Mouse (Mus musculus) neural tube, embryonic 15.5 days (tissue): ENCODE measurements around the gene Rdh12. TPM values are rescaled to one million over a fixed set of nuclear protein-coding genes. Genes with fewer than 3 reads are reported as not detected.

Experiments
- ATAC-seq: fragments of 200-750 bp; cut with Nextera tagmentation; 2 replicates; pipeline ENCODE4 v1.8.0; 2017; ENCODE audit warnings: mild to moderate bottlenecking, moderate TSS enrichment, moderate library complexity; ENCODE audit not compliant: low FRiP score
- H3K27ac ChIP-seq: fragments of 300-500 bp; sonication (generic); replicated peaks from 2 replicates; pipeline ENCODE4 v1.5.1; 2015; ENCODE audit warnings: mild to moderate bottlenecking, inconsistent platforms
- H3K27me3 ChIP-seq: fragments of 300-500 bp; sonication (generic); replicated peaks from 2 replicates; pipeline ENCODE4 v1.6.1; 2015; ENCODE audit warnings: inconsistent platforms
- H3K36me3 ChIP-seq: fragments of 300-500 bp; sonication (generic); 2 replicates; pipeline ENCODE4 v1.6.1; 2015; ENCODE audit warnings: inconsistent platforms
- H3K4me1 ChIP-seq: fragments of 300-500 bp; sonication (generic); 2 replicates; pipeline ENCODE4 v1.6.1; 2015; ENCODE audit warnings: inconsistent platforms
- H3K4me2 ChIP-seq: fragments of 300-500 bp; sonication (generic); 2 replicates; pipeline ENCODE4 v1.6.1; 2015; ENCODE audit warnings: inconsistent platforms, mild to moderate bottlenecking, moderate library complexity
- H3K4me3 ChIP-seq: fragments of 300-500 bp; sonication (generic); replicated peaks from 2 replicates; pipeline ENCODE4 v1.5.1; 2015; ENCODE audit warnings: mild to moderate bottlenecking, inconsistent platforms
- H3K9ac ChIP-seq: fragments of 300-500 bp; sonication (generic); replicated peaks from 2 replicates; pipeline ENCODE4 v1.6.1; 2015; ENCODE audit warnings: mild to moderate bottlenecking, inconsistent platforms
- H3K9me3 ChIP-seq: fragments of 300-500 bp; sonication (generic); replicated peaks from 2 replicates; pipeline ENCODE4 v1.6.1; 2016; ENCODE audit warnings: inconsistent platforms
- WGBS: fragments of 180-500 bp; shearing (Covaris S2); methylation state at CpG from one replicate; pipeline ENCODE4 v1.1.7; 2015; ENCODE audit warnings: mixed read lengths; 5-methylcytosine and 5-hydroxymethylcytosine counted together
- polyA plus RNA-seq: library from polyadenylated mRNA; unstranded; fragments of >200 nt; fragmentation: Nextera tagmentation; extraction: Ambion mirVana; gene quantifications from 2 replicates; pipeline ENCODE4 v1.2.1, GENCODE M21; 2015

Rdh12 gene
- polyA plus RNA-seq, 1 experiment from 2014 or later = 0.74 TPM

GRCm38 (mm10) chr12:79260154-79260553 lies 51.4 kb downstream of the Rdh12 start:
- Histone ChIP-seq H3K36me3 (peaks cover 67% of the 10 kb centered on the region), H3K27me3 (no peaks in the 10 kb centered on the region), H3K4me3 (no peak overlapping the region), H3K9ac (no peak overlapping the region), H3K4me1 (no peaks in the 10 kb centered on the region), H3K4me2 (no peak overlapping the region), H3K27ac (no peak overlapping the region), H3K9me3 (no peaks in the 10 kb centered on the region)
- WGBS = 96% methylated on average over 2 of the region's 2 CpGs
- no peak for ATAC-seq

DNA sequence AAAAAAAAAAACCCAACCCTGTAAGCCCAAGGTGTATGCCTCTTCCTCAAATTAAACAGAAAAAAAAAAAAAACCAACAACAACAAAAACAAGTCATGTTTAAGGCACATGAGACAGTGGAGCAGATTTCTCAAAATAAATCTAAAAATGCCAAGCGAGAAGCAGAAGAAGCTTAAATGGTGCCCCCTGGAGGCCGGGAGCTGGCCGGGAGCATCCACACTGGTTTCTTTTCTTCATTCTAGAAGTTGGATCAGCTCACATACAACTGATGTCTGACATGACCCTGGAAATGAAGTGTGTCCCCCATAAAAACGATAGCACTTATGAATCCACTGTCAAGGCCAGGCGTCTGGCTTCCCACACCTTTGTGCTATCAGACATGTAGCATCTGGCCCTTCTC lies 52.3 kb downstream of the Rdh12 start:
- Histone ChIP-seq H3K4me2 (no peak overlapping the region), H3K27ac (no peak overlapping the region), H3K4me3 (no peak overlapping the region), H3K9ac (no peak overlapping the region), H3K27me3 (no peaks in the 10 kb centered on the region), H3K36me3 (peaks cover 71% of the 10 kb centered on the region), H3K4me1 (no peaks in the 10 kb centered on the region), H3K9me3 (no peaks in the 10 kb centered on the region)
- 62% methylated on average over 5 of the region's 5 CpGs for WGBS
- ATAC-seq = no peak

Other genes with a start within 250 kb of the Rdh12 start
- 62.5 and 65.9 TPM in 2 replicates for gene Tmem229b, start 201.3 kb upstream of the Rdh12 start, polyA plus RNA-seq
- gene Plekhh1, start 179.8 kb upstream of the Rdh12 start, polyA plus RNA-seq = 2.0 and 2.7 TPM in 2 replicates
- 18.0 and 22.4 TPM in 2 replicates for gene Pigh, start 119.3 kb upstream of the Rdh12 start, polyA plus RNA-seq
- gene Arg2, start 78.1 kb upstream of the Rdh12 start, polyA plus RNA-seq = 27.2 and 30.5 TPM in 2 replicates
- 211 and 241 TPM in 2 replicates for gene Vti1b, start 36.2 kb upstream of the Rdh12 start, polyA plus RNA-seq
- 31.1 TPM in 2 replicates for gene Rdh11, start 16.6 kb upstream of the Rdh12 start, polyA plus RNA-seq
- gene Zfyve26, start 87.4 kb downstream of the Rdh12 start, polyA plus RNA-seq = 10.3 and 10.7 TPM in 2 replicates
- gene Rad51b, start 88.4 kb downstream of the Rdh12 start, polyA plus RNA-seq = 1.4 and 3.6 TPM in 2 replicates